Mouse (Mus musculus): Measurements from ENCODE around the gene Hpcal1.

The Hpcal1 gene

DNA sequence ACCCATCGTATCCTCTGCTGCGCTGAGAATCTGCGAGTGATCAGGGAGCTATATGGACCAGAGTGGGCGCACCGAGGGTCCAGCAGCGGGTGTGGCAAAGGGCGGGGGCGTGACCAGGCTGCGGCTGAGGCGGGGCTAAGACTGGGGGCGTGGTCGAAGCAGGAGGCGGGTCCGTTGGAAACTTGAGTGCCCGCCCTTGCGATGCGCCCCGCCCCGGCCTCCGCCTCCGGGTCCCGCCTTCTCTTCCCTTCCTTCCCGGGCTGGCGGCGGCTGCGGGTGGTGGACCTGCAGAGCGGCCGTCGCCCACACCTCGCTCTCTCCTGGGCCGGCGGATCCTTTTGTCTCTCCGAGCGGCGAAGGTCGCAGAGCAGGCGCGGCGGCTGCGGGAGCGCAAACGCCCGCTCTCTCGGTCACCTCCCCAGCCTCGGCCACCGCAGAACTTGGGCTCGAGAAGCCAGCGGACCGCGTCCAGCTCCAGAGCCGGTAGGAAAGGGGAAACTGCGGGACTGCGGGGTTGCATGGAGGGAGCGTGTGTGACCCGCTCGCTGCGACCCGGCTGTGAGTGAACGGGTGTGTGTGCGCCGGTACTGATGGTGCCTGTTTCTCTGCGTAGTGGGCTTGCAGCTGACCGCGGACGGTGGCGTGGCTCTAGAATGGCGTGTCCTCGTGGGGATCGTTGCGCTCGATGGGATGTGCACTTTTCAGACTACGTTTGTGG, at the start of gene Hpcal1:
Gene Hpcal1 (plus strand): TSS at position 293 of the 718 bp plus-strand sequence.
- peak; percentile 94 to 95 for DNase-seq

DNA sequence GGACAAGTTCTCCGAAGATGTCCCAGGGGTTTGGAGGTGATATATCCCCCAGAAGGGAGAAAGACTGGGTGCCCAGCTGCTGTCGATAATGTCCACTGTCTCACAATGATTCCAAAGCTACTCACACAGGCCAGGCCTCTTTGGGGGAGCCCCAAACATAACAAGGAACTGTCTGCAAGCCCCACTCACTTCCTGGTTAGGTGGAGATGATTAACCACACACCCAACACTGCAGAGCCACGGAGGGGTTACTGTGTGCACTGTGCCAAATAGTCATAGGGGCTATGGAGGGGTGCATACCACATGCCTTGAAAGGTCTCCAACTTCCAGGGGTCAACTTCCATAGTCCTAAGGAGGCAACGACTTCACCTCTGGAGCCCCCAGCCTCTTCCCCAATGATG, 49.4 kb upstream of the Hpcal1 start:
- DNase-seq: no peak

DNA sequence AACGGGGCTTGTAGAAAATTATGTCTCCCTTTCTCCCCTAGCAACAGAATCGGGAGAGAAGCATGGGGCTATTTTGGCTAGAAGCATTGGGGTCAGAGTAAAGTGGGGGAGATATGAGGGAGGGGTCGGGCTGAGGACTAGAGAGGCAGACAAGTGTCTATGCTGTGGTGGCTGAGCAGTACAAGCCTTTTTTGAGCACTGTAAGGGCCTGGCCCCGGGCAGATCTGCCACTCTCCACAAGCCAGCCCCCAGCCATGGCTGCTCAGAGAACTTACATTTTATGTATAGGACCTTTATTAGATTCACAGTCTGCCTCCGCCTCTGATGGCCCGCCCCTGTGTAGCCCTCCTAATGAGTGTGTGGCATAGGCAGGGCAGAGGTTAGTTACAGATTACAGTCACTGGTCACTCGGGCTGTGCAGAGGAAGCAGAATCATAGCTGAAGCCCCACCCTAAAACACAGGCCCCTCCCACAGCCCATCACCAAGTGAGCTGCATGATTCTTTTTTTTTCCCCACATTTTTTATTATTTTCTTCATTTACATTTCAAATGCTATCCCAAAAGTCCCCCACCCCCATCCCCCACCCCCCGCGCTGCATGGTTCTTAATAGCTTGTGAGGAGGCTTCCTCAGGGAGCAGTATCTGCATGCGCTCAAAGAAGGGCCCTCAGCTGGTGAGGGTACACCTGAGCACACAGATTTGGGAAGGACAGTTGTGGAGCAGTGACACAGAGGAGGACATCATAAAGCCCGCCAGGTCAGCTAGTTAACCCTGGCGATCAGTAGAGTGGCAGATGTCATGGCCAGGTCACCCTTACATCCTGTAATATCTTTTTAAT, 46.1 kb upstream of the Hpcal1 start:
- no peak for DNase-seq

DNA sequence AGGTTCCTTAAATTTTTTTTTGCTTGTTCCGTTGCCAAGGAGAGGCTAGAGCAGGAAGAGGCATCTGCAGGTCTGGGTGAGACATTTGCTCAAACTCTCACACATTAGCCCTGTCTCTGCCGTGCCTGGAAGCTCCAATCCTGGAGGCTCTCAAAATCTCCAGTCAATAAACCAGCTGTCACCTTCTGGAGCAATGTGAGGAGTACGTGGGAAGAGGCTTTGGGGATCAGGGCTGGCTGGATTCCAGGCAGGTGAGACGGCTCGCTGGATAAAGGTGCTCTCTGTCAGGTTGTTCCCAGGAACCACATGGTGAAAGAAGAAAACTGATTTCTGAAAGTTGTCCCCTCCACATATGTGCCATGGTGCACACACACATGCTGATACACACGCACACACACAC, 44.2 kb upstream of the Hpcal1 start:
- no peak for DNase-seq

DNA sequence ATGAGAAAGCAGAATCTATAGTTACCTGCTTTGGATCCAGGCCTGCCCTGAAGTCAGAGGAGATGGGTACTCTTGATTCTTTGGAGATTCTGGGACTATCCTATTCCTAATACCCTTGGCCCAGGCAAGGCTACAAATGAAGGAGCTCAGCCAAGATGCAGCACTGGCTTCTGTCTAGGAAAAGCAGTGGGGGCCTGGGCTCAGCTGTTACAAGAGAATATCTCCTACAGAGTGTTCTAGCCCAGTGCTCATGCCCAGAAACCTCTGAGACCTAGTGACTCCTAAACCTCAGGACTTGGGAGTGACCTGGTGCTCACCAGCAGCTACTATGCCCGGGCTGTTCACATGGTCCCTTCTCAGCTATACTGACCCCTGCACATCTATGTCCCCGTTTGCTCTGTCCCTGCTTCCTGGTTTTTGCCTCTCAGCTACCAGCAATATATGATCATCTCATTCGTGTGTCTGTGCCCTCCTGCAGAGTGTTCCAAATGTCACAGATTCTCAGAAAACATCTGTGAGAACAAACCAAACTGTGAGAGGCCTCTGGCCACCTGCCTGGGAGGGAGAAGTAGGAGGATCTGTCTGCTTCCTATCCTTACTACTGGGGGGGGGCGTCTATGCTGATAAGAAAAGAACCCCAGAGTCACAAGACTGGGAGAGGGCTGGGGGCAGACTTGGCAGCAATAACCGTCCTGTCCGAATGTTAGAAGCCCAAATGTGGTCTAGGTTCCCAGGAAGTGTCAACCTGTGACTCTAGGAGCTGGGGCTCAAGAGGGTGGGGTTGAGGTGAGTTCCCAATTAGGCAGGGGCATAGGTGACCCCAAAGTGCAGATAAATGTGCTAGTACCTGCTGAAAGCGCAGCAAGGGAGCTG, 39.2 kb upstream of the Hpcal1 start:
- no peak for DNase-seq

DNA sequence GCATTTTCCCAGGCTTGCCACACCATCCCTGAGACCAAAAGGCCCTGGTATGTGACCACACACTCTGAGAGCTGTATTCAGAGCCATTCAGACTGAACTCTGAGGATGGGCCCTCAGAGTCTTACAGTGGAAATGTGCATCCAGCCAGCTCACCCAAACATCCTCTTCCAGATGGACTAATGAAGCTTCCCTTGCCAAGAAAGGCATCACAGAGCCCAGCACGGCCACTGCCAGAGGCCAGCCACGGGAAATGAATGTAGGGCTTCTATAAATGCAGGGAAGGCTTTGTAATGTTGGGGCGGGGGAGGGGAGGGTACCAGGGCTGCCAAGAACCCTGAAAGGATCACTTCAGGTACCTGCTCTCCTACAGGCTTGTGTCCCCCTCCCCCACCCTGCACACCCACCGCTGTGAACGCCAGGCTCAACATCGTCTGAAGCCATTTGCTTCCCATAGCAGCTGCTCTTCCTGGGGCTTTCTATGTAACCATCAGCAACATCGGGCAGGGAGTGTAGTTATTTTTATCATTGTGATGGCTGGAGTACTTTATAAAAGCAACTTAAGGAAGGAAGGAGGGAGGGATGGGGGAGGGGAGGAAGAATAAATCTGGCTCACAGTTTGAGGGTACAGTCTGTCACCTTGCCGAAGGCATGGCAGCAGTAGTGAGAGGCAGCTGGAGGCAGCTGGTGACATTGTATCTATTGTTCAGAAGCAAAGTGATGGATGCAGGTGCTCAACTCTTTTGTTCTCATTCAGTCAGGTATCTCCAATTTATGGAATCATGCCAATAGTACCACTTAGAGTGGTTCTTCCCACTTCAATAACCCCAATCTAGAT, 38.2 kb upstream of the Hpcal1 start:
- no peak for DNase-seq

DNA sequence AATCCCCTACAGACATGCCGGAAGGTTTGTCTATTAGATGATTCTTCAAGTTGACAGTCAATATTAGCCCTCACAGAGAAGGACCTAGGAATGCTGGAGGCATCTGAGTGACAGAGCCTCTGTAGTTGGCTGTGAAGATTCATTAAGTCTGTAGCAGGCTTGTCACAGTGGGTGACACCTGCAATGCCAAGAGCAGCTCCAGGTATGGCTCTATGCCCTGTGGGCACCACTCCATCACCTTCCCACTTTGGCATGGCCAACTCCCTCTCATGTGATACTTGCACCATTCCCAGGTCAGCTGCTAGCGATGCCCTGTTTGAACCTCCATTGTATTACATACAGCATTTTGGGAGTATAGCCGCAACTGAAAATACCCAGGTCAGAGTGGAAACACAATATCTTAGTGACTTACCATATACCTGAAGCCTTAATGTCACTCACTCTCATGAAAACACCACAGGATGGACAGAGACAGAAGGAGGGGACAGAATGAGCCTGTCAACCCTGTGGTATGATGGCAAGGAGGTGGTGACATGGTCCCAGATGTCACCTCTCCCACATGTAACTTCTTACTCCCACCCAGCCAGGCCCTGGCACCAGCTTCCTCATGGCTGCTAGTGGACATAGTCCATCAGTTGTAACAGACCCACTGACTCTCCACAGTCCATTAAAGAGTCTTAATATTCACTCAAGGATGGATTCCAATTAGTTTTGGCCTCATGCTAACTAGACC, 37.4 kb upstream of the Hpcal1 start:
- no peak for DNase-seq

DNA sequence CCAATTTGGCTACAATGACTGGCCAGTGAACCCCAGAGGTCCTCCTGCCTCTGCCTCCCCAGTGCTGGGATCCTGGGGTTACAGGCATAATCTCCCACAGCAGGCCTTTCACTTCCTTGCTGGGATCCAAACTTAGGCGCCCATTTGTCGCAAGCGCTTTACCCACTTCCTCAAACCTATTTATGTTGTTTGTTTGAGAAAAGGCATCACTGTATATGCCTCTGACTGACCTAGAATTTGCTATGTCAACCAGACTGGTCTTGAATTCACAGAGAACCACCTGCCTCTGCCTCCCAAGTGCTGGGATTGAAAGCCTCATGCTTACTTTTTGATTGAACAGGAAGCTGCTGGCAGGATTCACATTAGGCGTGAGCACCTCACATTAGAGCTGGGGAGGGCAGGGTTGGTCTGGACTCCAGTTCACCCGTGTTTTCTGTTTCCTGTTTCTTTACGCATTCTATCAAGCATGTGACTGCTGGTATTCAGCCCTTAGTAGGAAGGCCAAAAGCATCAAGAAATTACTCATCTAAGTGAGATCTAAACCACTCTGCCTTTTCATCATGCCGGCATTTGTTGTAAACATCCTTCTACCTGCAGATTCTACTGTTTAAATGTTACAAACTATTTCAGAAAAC, 33.0 kb upstream of the Hpcal1 start:
- peak in 1 of 2 experiments; percentile 6 for DNase-seq

DNA sequence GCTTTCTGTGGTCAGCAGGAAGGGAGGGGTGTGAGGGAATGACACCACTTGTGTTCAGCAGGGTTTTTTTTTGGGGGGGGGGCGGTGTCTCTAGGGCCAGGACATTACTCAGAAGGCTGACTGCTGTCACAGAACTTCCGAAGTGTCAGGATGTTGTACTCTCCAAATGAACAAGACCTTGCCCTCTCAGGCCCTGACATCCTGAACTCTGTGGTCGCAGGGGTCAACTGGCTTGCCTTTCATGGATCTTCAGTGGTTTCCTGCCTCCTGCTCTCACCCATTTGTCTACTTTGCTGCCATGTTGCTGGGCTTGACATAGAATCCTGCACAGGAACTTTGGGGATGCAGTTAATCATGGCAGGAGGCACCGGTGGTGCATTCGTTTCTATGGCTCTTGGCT, 32.1 kb upstream of the Hpcal1 start:
- no peak for DNase-seq

DNA sequence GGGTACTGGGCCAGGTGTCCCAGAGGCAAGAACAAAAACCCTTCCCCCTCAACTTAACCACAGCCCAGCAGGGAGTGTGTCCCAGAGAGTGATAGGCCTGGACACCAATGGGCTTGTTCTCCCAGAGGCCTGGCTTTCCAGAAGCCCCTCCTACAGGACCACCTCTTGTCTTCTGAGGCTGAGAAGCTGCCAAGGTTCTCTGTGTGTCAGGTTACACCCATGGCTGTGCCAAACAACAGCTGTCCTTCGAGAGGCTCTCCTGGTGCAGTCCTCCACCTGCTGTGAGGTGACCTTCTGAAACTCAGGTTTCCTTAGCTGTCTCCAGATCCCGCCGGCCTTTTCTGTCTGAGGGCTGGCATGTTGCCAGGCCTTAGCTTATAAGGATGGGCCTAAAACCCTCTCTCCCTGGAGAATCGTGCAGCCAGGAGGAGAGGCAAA, 29.2 kb upstream of the Hpcal1 start:
- peak; percentile 22 to 50 for DNase-seq

DNA sequence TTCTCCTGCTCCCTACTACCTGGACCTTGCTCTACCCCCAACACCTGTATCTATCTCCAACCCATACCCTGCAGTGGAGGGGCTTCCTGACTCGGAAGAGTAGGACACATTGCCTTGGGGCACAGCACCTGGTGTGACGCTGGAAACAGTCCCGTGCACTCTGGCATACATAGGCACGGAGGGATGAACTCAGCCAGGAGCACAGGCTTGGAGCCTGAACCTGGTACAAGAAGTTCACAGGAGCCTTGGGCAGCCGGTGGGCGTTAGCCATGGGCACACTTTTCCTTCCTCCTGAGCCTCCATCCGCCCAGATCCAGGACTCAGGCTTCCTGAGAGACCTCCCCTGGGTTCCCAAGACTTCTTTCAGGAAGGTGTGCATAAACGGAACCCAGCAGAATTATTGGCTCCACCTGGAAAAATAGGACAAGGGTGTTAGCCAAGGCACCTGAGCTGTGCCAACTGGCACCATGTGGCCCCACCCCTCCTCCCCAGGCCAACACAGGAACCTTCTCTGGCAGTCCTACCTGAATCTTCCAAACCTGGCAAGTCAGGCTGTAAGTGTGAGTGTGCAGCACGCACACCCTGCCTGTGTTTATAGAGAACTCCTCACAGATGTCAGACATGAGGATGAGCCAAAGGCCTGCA, 26.5 kb upstream of the Hpcal1 start:
- DNase-seq: peak in 1 of 2 experiments; percentile 28

DNA sequence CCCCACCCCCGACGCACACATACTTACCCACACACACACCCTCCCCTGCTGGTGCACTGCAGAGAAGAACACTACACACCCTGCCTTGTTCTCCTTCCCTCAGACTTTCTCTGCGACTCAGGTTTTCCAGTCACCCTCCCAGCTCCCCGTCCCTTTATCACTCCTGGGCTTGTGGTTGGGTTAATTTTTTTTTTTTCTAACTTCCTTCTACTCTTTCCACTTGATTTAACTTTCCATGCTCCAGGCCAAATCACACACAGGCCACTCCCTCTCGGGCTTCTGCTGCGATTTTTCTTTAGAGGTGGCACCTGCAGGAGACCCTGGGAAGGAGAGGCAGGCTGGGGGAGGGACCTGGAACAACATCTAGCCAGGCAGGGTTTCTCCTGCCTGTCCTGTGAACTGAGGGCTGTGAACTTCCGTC, 24.7 kb upstream of the Hpcal1 start:
- DNase-seq: peak; percentile 33 to 53

DNA sequence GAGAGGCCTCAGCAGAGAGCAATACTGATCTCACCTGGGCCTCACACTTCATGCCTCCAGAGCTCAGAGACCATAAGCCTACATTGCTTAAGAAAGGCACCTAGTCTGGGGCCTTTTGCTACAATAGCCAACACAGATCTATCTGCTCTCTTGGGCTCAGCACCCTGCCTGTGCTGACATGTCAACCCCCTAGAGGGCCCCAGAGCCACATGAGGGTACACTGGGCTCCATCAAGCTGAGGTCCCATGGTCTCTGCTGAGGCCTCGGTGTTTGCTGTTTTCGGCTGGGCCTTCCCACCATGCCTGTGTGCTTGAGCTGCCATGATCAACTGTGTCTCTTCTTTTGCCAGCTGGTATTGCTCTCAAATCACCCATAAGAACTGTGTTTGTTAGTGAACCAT, 24.0 kb upstream of the Hpcal1 start:
- DNase-seq: peak; percentile 40 to 43

DNA sequence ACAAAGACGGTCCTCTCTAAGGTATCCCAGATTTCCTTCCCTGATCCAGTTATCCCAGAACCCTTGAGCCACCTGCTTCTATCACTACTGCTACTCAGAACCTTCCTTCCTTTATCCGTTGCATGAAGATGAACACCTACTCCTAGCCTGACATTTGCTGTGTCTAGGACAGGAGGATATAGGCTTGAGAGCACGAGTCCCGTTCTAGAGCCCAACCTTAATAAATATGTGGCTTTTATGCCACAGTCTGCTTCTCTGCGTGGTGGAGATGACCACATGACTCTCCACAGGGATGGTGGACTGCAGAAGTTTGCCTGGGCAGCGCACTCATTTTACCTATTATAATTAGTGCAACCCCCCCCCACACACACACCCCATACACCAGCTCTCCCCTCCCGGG, 16.9 kb upstream of the Hpcal1 start:
- DNase-seq: no peak

DNA sequence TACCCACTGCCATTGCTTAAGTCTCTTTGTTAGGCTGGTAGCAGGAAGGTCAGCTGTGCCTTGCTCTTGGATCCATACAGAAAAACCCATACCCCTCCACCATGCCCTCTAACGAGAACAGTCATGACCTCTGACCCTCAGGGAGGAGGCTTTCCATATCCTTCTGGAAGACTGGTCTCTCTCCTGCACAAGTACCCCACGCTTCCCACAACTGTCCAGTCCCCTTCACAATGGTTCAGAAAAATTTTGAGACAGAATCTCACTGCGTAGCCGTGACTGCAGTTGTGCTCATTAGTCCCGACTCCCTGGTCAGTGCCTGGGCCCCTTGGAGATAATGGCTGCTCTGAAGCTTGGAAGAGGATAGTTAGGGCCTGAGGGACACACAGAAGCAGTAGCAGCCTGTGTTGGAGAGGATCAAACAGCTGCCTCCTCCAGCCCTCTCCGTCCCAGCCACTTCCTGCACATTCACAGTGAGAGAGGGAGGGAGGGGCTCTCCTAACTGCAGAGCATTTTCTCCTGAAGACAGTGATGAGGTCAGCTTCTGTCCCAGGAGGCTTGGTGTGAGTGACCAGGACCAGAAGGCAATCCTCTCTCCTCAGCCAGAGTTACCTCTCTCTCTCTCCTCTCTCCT, 16.4 kb upstream of the Hpcal1 start:
- DNase-seq: no peak

DNA sequence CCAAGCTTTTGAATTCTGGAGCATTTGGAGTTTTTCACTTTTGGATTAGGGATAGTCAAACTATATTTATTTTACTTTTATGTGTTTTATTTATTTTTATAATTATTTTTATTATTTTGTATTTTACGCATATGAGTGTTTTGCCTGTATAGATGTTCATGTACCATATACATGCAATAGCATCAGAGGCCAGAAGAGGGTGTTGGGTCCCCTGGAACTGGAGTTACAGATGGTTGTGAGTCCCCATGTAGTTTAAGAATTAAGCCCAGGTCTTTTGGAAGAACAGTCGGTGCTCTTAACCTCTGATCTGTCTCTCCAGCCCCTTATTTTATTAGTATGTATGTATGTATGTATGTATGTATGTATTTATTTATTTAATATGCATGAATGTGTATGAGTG, 12.9 kb upstream of the Hpcal1 start:
- DNase-seq: no peak

DNA sequence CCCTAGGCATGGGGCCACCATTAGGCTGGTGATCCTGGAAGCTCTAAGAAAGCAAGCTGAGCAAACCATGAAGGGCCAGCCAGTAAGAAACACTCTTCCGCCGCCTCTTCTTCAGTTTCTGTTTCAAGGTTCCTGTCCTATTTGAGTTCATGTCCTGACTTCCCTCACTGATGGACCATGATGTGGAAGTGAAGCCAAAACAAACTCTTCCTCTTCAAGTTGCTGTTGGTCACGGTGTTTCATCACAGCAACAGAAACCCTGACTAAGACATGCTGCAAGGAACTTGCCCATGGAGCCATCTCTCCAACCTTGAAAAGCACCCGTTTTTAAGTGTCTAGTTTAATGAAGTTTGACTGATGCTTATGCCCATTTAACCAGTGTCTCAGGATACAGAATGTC, 11.1 kb upstream of the Hpcal1 start:
- no peak for DNase-seq

DNA sequence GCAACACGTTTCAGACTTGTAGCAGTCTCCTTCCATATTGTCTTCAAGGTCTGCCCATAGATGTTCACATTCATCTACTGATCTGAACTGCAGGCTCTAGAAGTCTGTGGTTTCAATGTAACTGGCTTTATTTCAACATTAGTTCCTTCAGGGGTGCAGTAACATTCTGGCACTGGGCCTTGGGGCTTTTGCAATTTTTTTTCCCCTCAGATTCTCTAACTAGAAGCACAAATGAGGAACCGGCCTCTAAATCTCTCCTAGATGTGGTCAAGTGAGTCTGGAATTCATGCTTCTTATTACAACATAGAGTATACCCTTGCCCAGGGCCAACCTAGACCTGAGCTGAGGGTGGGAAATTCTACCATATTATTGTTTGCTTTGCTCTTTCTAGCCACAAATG, 8.5 kb upstream of the Hpcal1 start:
- peak; percentile 46 to 50 for DNase-seq

DNA sequence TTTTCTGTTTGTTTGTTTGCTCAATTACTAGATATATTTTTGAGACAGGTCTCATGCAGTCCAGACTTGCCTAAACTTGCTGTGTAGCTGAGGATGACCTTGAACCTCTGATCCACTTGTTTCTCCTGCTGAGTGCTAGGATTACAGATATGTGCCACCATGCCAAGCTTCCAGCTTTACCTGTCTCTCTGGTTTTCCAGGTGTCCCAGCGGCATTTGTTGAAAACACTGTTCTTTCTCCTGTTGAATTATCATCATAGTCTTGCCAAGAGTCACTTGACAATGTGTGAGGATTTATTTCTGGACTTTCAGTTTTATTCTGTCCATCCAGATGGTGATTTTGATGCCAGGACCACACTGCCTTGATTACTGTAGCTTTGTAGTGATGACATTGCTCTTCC, 6.3 kb upstream of the Hpcal1 start:
- no peak for DNase-seq

DNA sequence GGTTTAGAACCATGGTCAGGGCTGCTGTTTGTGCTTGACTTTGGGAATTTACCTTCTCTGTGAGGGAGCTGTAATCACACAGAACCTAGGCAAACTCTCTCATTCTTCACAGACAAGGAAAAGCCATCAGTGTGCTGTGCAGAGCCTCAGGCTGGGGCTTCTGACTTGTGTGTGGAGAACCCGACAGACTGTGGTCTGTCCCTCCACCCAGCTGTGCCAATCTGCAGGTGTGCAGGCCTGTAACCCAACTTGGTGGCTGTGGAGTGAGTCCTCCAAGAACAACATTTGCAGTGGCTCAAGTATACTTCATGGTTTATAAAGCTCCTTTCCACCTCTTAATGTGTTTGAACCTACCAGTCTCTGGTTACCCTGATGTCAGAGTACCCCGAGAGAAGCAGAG, 4.5 kb upstream of the Hpcal1 start:
- DNase-seq: no peak

All from lung, adult 18-20 months (tissue).